Mouse (Mus musculus) CH12.LX (cell line): ENCODE data around the gene Csf1.
A peak's percentile ranks its signal among the peaks of the same experiment; 100 is the strongest.

Source experiments
- CHD2 ChIP-seq: IDR thresholded peaks from 2 replicates; pipeline ENCODE4 v1.6.1; 2011; ENCODE audit warnings: low read length, improper control_type of control experiment
- CTCF ChIP-seq, 2 experiments: IDR thresholded peaks in 1 of 2; conservative IDR thresholded peaks in 1 of 2; 2 replicates each; pipeline ENCODE4 v1.5.1; 2011 to 2012; ENCODE audit warnings: low read depth in 2 of 2, low read length in 2 of 2, improper control_type of control experiment in 1 of 2, inconsistent platforms in 1 of 2, mild to moderate bottlenecking in 1 of 2, moderate library complexity in 1 of 2
- JUN ChIP-seq: IDR thresholded peaks from 2 replicates; pipeline ENCODE4 v1.6.1; 2011; ENCODE audit warnings: low read depth, mild to moderate bottlenecking, low read length, improper control_type of control experiment, moderate library complexity; ENCODE audit not compliant: insufficient read depth
- MAFK ChIP-seq: IDR thresholded peaks from 2 replicates; pipeline ENCODE4 v1.6.1; 2011; ENCODE audit warnings: low read length, improper control_type of control experiment; ENCODE audit not compliant: insufficient replicate concordance
- MAX ChIP-seq: IDR thresholded peaks from 2 replicates; pipeline ENCODE4 v1.6.1; 2011; ENCODE audit warnings: low read length, improper control_type of control experiment
- MAZ ChIP-seq: IDR thresholded peaks from 2 replicates; pipeline ENCODE4 v1.6.1; 2012; ENCODE audit warnings: low read depth, mild to moderate bottlenecking, inconsistent platforms, low read length, improper control_type of control experiment, moderate library complexity
- MEF2A ChIP-seq: IDR thresholded peaks from 2 replicates; pipeline ENCODE4 v1.6.1; 2014; ENCODE audit warnings: low read depth, mild to moderate bottlenecking, inconsistent platforms, low read length, improper control_type of control experiment, borderline replicate concordance
- NELFE ChIP-seq: IDR thresholded peaks from 2 replicates; pipeline ENCODE4 v1.6.1; 2011; ENCODE audit warnings: low read depth, low read length, improper control_type of control experiment
- POLR2A ChIP-seq: IDR thresholded peaks from 2 replicates; pipeline ENCODE4 v1.6.1; 2011; ENCODE audit warnings: low read depth, mild to moderate bottlenecking, improper control_type of control experiment, low read length
- ZKSCAN1 ChIP-seq: IDR thresholded peaks from 2 replicates; pipeline ENCODE4 v1.6.1; 2012; ENCODE audit warnings: low read depth, inconsistent platforms, low read length, improper control_type of control experiment, borderline replicate concordance
- ZNF384 ChIP-seq: IDR thresholded peaks from 2 replicates; pipeline ENCODE4 v1.6.1; 2012; ENCODE audit warnings: low read depth, low read length, improper control_type of control experiment, inconsistent platforms

- TF ChIP-seq NELFE (peak; percentile 78), JUN (no peak), MAX (0 out of 2 replicates have a peak, but pooled peaks have one; percentile 53), MEF2A (peak; percentile 56; the same call in 1 of the 2 replicates), MAFK (no peak), CTCF (conservative IDR thresholded peaks at IDR 0.05 in 1 of 2, IDR thresholded peaks at IDR 0.05 in 1 of 2; ENCODE audit: low read depth in 2 of 2, low read length in 2 of 2) (peak in 1 of 2 experiments; percentile 97; a peak in 3 of 4 replicates), POLR2A (peak; percentile 86), ZNF384 (no peak), ZKSCAN1 (no peak), CHD2 (no peak), MAZ (peak; percentile 99)
Measured at GRCm38 (mm10) chr3:107695948-107696881, 64.1 kb downstream of the Csf1 start, which contains the start of gene Ahcyl1.
